Mouse (Mus musculus) ES-Bruce4 (cell line): Measurements from ENCODE around the gene Nradd.

Experiments used
- CTCF ChIP-seq: IDR thresholded peaks from one replicate; pipeline ENCODE4 v1.8.1; 2011; ENCODE audit warnings: low read depth, low read length
- POLR2A ChIP-seq: IDR thresholded peaks from one replicate; pipeline ENCODE4 v1.8.1; 2011; ENCODE audit warnings: low read length; ENCODE audit not compliant: insufficient read depth

DNA sequence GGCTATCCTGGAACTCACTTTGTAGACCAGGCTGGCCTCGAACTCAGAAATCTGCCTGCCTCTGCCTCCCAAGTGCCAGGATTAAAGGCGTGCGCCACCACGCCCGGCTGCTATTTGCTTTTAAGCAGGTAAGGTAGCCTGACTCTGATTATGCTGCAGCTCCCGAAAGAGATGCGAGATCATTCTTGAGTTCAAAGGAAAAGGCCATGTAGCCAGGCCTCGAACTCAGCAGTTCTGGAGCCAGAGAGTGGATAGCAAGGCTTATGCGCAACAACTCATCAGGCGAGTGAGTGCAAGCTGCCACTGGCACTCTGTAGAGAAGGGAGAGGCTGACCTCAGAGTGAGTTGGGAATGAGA lies 31.4 kb upstream of the Nradd start:
- TF ChIP-seq CTCF (no peak), POLR2A (no peak)
